Mouse (Mus musculus) heart, postnatal 0 days (tissue): ENCODE measurements around the gene Rsad2.

Experiments
- CTCF ChIP-seq: IDR thresholded peaks from 2 replicates; pipeline ENCODE4 v1.5.1; 2016; ENCODE audit warnings: antibody characterized with exemption, control low read depth, low read depth
- EP300 ChIP-seq: IDR thresholded peaks from 2 replicates; pipeline ENCODE4 v1.6.1; 2016; ENCODE audit warnings: antibody characterized with exemption, low read depth

GRCm38 (mm10) chr12:26478196-26479004 lies 22.1 kb upstream of the Rsad2 start:
- TF ChIP-seq CTCF (no peak), EP300 (no peak)
